Mouse (Mus musculus) MEL (cell line): ENCODE measurements at regions not wholly inside any gene's neighbourhood (a gene's known extent, or its start where the extent isn't known, plus 50 kb on each side); places are given as distances from the start of the nearest gene placed in this dataset.

Experiments
- DNase-seq: peaks from one replicate; pipeline ENCODE4 v3.0.0; 2011; ENCODE audit warnings: low read depth, low spot score
- H3K27ac ChIP-seq: 2 replicates; pipeline ENCODE4 v1.5.1; 2012; ENCODE audit warnings: low read depth, mild to moderate bottlenecking, control low read depth, low read length, moderate library complexity; ENCODE audit not compliant: control insufficient read depth
- H3K27me3 ChIP-seq, 2 experiments: fragments of 150-350 bp in 1 of 2; sonication (generic) in 1 of 2; 2 replicates each; pipeline ENCODE4 v1.6.1; 2012; ENCODE audit warnings: low read length in 2 of 2, mild to moderate bottlenecking in 2 of 2, improper control_type of control experiment in 1 of 2, moderate library complexity in 1 of 2; ENCODE audit not compliant: insufficient read depth in 2 of 2, control insufficient read depth in 1 of 2
- H3K36me3 ChIP-seq, 2 experiments: 2 replicates each; pipeline ENCODE4 v1.6.1; 2012 to 2014; ENCODE audit warnings: low read length in 2 of 2, improper control_type of control experiment in 1 of 2, inconsistent platforms in 1 of 2, mild to moderate bottlenecking in 1 of 2; ENCODE audit not compliant: insufficient read depth in 2 of 2, control insufficient read depth in 1 of 2
- H3K4me1 ChIP-seq, 2 experiments: fragments of 150-350 bp in 1 of 2; sonication (generic) in 1 of 2; 2 replicates each; pipeline ENCODE4 v1.6.1; 2012; ENCODE audit warnings: low read length in 2 of 2, improper control_type of control experiment in 1 of 2, mild to moderate bottlenecking in 1 of 2; ENCODE audit not compliant: insufficient read depth in 2 of 2, control insufficient read depth in 1 of 2
- H3K4me3 ChIP-seq, 2 experiments: fragments of 150-350 bp in 1 of 2; sonication (generic) in 1 of 2; 2 replicates each; pipeline ENCODE4 v1.5.1; 2012; ENCODE audit warnings: low read depth in 2 of 2, low read length in 2 of 2, mild to moderate bottlenecking in 2 of 2, moderate library complexity in 2 of 2, control low read depth in 1 of 2, improper control_type of control experiment in 1 of 2; ENCODE audit not compliant: control insufficient read depth in 1 of 2, insufficient read depth in 1 of 2
- H3K79me2 ChIP-seq: 2 replicates; pipeline ENCODE4 v1.6.1; 2012; ENCODE audit warnings: mild to moderate bottlenecking, low read length, moderate library complexity; ENCODE audit not compliant: control insufficient read depth, poor library complexity, insufficient read depth
- H3K9ac ChIP-seq: 2 replicates; pipeline ENCODE4 v1.6.1; 2012; ENCODE audit warnings: low read depth, mild to moderate bottlenecking, control low read depth, low read length, moderate library complexity; ENCODE audit not compliant: control insufficient read depth, poor library complexity, severe bottlenecking
- H3K9me3 ChIP-seq: fragments of 150-350 bp; sonication (generic); replicated peaks from 2 replicates; pipeline ENCODE4 v1.6.1; 2012; ENCODE audit warnings: mild to moderate bottlenecking, low read length, improper control_type of control experiment, moderate library complexity; ENCODE audit not compliant: insufficient read depth
- BHLHE40 ChIP-seq: IDR thresholded peaks from 2 replicates; pipeline ENCODE4 v1.6.1; 2012; ENCODE audit warnings: low read depth, mild to moderate bottlenecking, inconsistent platforms, low read length, improper control_type of control experiment, borderline replicate concordance
- E2F4 ChIP-seq: IDR thresholded peaks from 2 replicates; pipeline ENCODE4 v1.6.1; 2011; ENCODE audit warnings: low read depth, low read length, improper control_type of control experiment, borderline replicate concordance
- ELF1 ChIP-seq: IDR thresholded peaks from 2 replicates; pipeline ENCODE4 v1.6.1; 2014; ENCODE audit warnings: low read depth, mild to moderate bottlenecking, inconsistent platforms, low read length, improper control_type of control experiment, moderate library complexity
- GABPA ChIP-seq: IDR thresholded peaks from 2 replicates; pipeline ENCODE4 v1.6.1; 2012; ENCODE audit warnings: low read depth, mild to moderate bottlenecking, inconsistent platforms, low read length, improper control_type of control experiment, moderate library complexity
- GATA1 ChIP-seq: IDR thresholded peaks from 2 replicates; pipeline ENCODE4 v1.6.1; 2011; ENCODE audit warnings: low read depth, low read length, improper control_type of control experiment
- MAZ ChIP-seq: IDR thresholded peaks from 2 replicates; pipeline ENCODE4 v1.6.1; 2012; ENCODE audit warnings: low read depth, mild to moderate bottlenecking, inconsistent platforms, low read length, improper control_type of control experiment
- MYB ChIP-seq: IDR thresholded peaks from 2 replicates; pipeline ENCODE4 v1.6.1; 2011; ENCODE audit warnings: mild to moderate bottlenecking, low read depth, low read length, improper control_type of control experiment
- NRF1 ChIP-seq: IDR thresholded peaks from 2 replicates; pipeline ENCODE4 v1.6.1; 2014; ENCODE audit warnings: low read depth, mild to moderate bottlenecking, inconsistent platforms, low read length, improper control_type of control experiment, moderate library complexity; ENCODE audit not compliant: poor library complexity, insufficient read depth, severe bottlenecking
- POLR2A ChIP-seq, 2 experiments: IDR thresholded peaks; 2 replicates each; pipeline ENCODE4 v1.6.1; 2011 to 2012; ENCODE audit warnings: low read length in 2 of 2, mild to moderate bottlenecking in 2 of 2, control low read depth in 1 of 2, improper control_type of control experiment in 1 of 2, low read depth in 1 of 2, moderate library complexity in 1 of 2; ENCODE audit not compliant: control insufficient read depth in 1 of 2, insufficient read depth in 1 of 2, poor library complexity in 1 of 2
- TBP ChIP-seq: IDR thresholded peaks from 2 replicates; pipeline ENCODE4 v1.8.0; 2011; ENCODE audit warnings: low read depth, low read length, improper control_type of control experiment
- TCF12 ChIP-seq: IDR thresholded peaks from 2 replicates; pipeline ENCODE4 v1.6.1; 2014; ENCODE audit warnings: low read depth, mild to moderate bottlenecking, inconsistent platforms, low read length, improper control_type of control experiment, moderate library complexity
- USF2 ChIP-seq, 2 experiments: IDR thresholded peaks; 2 replicates each; pipeline ENCODE4 v1.6.1; 2011 to 2012; ENCODE audit warnings: improper control_type of control experiment in 2 of 2, low read length in 2 of 2, borderline replicate concordance in 1 of 2, inconsistent platforms in 1 of 2, low read depth in 1 of 2, mild to moderate bottlenecking in 1 of 2; ENCODE audit not compliant: insufficient read depth in 1 of 2
- ZKSCAN1 ChIP-seq: IDR thresholded peaks from 2 replicates; pipeline ENCODE4 v1.6.1; 2012; ENCODE audit warnings: low read depth, mild to moderate bottlenecking, inconsistent platforms, low read length, improper control_type of control experiment, moderate library complexity

GRCm38 (mm10) chr9:71012399-71012798 is 60.4 kb upstream of the Lipc start:
- DNase-seq: no peak
- Histone ChIP-seq H3K4me3 (no peak overlapping the region), H3K9me3 (no peaks in the 10 kb centered on the region)

GRCm38 (mm10) chr9:71004631-71005030 is 52.6 kb upstream of the Lipc start:
- no peak for DNase-seq
- Histone ChIP-seq H3K4me1 (no peaks in the 10 kb centered on the region), H3K27ac (no peak overlapping the region), H3K36me3 (no peaks in the 10 kb centered on the region), H3K4me3 (no peak overlapping the region), H3K27me3 (peaks cover 0 to 1% of the 10 kb centered on the region in 2 experiments; a peak in 1 of 4 replicates), H3K9me3 (no peaks in the 10 kb centered on the region), H3K79me2 (no peaks in the 10 kb centered on the region), H3K9ac (no peak overlapping the region)
- no peak for TF ChIP-seq BHLHE40

More at GRCm38 (mm10) chr9:71012399-71012798, 60.4 kb upstream of the Lipc start:
- peaks cover 0 to 2% of the 10 kb centered on the region in 2 experiments; a peak in 1 of 4 replicates for H3K4me1 ChIP-seq
- H3K9ac ChIP-seq: no peak overlapping the region
- no peaks in the 10 kb centered on the region for H3K79me2 ChIP-seq
- no peak overlapping the region for H3K27ac ChIP-seq
- peaks cover 0 to 4% of the 10 kb centered on the region in 2 experiments; a peak in 2 of 4 replicates for H3K27me3 ChIP-seq
- H3K36me3 ChIP-seq: no peaks in the 10 kb centered on the region
- TF ChIP-seq USF2 (IDR thresholded peaks at IDR 0.05; ENCODE audit: borderline replicate concordance in 1 of 2, insufficient read depth in 1 of 2, low read depth in 1 of 2, low read length in 2 of 2) (no peak), ZKSCAN1 (no peak), E2F4 (no peak), MAZ (no peak), TBP (no peak), ELF1 (no peak), NRF1 (no peak), GABPA (no peak), TCF12 (no peak), GATA1 (no peak), MYB (no peak), POLR2A (IDR thresholded peaks at IDR 0.05; ENCODE audit: control insufficient read depth in 1 of 2, insufficient read depth in 1 of 2, low read depth in 1 of 2, low read length in 2 of 2, poor library complexity in 1 of 2) (no peak)
